Mouse (Mus musculus): ENCODE data around the gene Ost4. TPM values are rescaled to one million over a fixed set of nuclear protein-coding genes. Genes with fewer than 3 reads are reported as not detected.

The Ost4 gene
- total RNA-seq, 2 experiments from 2014 or later, result 142 to 150 TPM

DNA sequence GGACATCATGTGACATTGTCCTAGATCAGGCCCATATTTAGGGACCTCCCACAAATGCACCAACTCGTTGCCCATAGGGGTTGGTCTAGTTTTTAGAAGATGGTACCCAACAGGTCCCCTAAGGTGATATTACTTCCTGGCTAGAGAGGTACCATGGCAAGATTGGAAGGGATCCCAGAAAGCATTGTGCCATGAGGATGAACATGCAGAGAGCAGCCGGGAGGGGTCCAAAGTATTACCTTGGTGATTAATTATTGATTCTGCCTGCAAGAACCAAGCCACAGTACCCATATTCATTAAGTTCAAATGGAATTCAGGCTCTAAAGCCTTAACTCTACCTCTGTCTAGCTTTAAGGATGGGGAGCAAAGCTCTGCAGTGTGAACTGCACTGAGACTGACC is 18.5 kb upstream of the Ost4 start:
- DNase-seq (ENCODE audit: low spot score), result no peak
- intact Hi-C loops (cut with DNase I), result no loop called here

- intact Hi-C loops (cut with DNase I), result no loop called here
- no peak for DNase-seq (ENCODE audit: low spot score)
These were observed 17.6 kb upstream of the Ost4 start for GRCm38 (mm10) chr5:30925217-30925616.

DNA sequence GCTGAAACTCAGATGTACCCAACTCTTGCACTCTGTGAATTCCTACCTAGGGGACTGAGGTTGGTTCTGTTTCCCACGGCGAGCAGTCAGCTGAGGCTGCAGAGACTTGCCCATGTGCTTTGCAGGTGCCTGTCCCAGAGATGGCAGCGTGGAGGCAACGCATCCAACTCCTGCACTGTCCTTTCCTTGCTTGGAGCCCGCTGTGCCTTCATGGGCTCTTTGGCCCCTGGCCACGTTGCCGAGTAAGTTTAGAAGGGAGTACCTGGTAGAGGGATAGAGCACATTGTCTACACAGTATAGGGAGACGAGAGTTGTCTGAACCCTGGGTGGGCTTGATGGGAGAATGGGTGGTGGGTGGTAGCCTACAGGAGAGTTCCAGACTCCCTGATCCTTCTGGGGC is 17.0 kb upstream of the Ost4 start:
- intact Hi-C loops (cut with DNase I), result loop anchor here (5.0 kb wide), 1 partner anchor 112 kb away; the partner anchor contains the start of gene Mapre3
- no peak for DNase-seq (ENCODE audit: low spot score)

- no peak for DNase-seq (ENCODE audit: low spot score)
- intact Hi-C loops (cut with DNase I), result loop anchor here (5.0 kb wide), 1 partner anchor 111 kb away; the partner anchor contains the start of gene Mapre3
These were observed 15.5 kb upstream of the Ost4 start for GRCm38 (mm10) chr5:30923119-30923518.

GRCm38 (mm10) chr5:30922581-30923041 is 15.0 kb upstream of the Ost4 start:
- intact Hi-C loops (cut with DNase I), result loop anchor here (5.0 kb wide), 1 partner anchor 110 kb away; the partner anchor contains the start of gene Mapre3
- no peak for DNase-seq (ENCODE audit: low spot score)

- peak; percentile 74 for DNase-seq (ENCODE audit: low spot score)
- intact Hi-C loops (cut with DNase I), result loop anchor here (5.0 kb wide), 1 partner anchor 109 kb away; the partner anchor contains the start of gene Mapre3
These were observed 13.9 kb upstream of the Ost4 start, which contains the start of gene Khk for GRCm38 (mm10) chr5:30921256-30922033. Gene Khk, plus strand, starts transcription at chr5:30921431.

GRCm38 (mm10) chr5:30920621-30921020 is 13.0 kb upstream of the Ost4 start:
- no peak for DNase-seq (ENCODE audit: low spot score)
- intact Hi-C loops (cut with DNase I), result loop anchor here (5.0 kb wide), 1 partner anchor 108 kb away; the partner anchor contains the start of gene Mapre3

- DNase-seq (ENCODE audit: low spot score), result no peak
- intact Hi-C loops (cut with DNase I), result loop anchor here (5.0 kb wide), 1 partner anchor 108 kb away; the partner anchor contains the start of gene Mapre3
These were observed 12.4 kb upstream of the Ost4 start for GRCm38 (mm10) chr5:30919831-30920614.

DNA sequence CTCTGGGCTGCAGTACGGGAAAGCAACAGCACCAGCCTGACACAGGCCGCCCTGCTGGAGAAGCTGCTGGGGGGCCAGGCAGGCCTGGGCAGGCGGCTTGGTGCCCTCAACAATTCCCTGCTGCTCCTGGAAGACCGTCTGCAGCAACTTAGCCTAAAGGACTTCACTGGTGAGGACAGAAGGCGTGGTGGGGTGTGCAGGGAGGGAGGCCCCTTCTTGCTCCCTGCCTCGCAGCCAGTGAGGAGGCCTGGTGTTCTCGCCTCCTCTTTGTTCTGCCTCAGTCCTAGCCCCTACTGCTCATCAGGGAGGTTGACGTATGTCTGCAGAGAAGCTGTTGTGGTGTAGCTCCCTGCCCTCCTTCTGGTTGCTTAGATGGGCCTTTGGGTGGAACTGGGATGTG is 11.1 kb upstream of the Ost4 start:
- intact Hi-C loops (cut with DNase I), result no loop called here
- no peak for DNase-seq (ENCODE audit: low spot score)

- no peak for DNase-seq (ENCODE audit: low spot score)
- intact Hi-C loops (cut with DNase I), result no loop called here
These were observed 10.5 kb upstream of the Ost4 start for GRCm38 (mm10) chr5:30917891-30918670.

DNA sequence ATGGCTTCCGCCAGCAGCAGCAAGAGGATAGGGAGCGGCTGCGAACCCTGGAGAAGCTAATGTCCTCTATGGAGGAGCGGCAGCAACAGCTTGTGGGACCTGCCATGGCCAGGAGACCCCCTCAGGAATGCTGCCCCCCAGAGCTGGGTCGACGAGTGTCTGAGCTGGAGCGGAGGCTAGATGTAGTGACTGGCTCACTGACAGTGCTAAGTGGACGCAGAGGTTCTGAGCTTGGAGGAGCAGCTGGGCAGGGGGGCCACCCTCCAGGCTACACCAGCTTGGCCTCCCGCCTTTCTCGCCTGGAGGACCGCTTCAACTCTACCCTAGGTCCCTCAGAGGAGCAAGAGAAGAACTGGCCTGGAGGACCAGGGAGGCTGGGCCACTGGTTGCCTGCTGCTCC is 9.8 kb upstream of the Ost4 start:
- no peak for DNase-seq (ENCODE audit: low spot score)
- intact Hi-C loops (cut with DNase I), result no loop called here

DNA sequence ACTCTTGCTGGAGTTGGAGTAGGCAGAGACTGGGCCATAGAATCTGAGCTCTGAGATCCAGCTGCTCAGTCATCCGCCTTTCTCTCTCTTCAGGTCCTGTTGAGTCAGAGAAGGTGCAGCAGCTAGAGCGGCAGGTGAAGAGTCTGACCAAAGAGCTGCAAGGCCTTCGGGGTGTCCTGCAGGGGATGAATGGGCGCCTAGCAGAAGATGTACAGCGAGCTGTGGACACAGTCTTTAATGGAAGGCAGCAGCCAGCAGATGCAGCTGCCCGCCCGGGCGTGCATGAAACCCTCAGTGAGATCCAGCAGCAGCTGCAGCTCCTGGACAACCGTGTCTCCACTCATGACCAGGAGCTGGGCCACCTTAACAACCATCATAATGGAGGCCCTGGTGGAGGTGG is 9.3 kb upstream of the Ost4 start:
- intact Hi-C loops (cut with DNase I), result loop anchor here (1.0 kb wide), 1 partner anchor 32 kb away; no protein-coding TSS in a partner anchor
- no peak for DNase-seq (ENCODE audit: low spot score)

DNA sequence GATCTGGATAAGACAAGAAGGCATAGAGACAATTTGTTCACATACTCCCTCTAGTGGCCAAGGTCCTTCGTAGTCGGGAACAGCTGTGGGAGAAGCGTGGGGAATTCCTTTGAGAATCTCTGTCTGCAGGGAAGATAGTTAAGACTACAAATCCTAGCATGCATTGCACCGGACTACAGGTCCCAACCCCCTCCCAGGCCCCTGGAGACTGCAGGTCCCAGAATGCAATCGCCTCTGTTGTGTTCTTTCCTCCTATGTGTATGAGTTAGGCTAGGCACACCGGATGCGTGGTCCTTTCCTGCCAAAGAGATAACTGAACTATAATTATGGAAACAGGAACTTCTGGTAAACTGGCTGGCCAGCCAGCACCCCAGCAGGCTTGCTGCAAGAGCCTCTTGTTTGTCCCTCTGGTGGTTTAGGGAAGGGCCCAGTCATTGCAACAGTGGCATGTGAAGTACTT is 8.4 kb upstream of the Ost4 start:
- peak; percentile 92 for DNase-seq (ENCODE audit: low spot score)
- intact Hi-C loops (cut with DNase I), result loop anchor here (1.0 kb wide), 1 partner anchor 31 kb away; no protein-coding TSS in a partner anchor

GRCm38 (mm10) chr5:30915456-30915855 is 7.9 kb upstream of the Ost4 start:
- DNase-seq (ENCODE audit: low spot score), result no peak
- intact Hi-C loops (cut with DNase I), result no loop called here

DNA sequence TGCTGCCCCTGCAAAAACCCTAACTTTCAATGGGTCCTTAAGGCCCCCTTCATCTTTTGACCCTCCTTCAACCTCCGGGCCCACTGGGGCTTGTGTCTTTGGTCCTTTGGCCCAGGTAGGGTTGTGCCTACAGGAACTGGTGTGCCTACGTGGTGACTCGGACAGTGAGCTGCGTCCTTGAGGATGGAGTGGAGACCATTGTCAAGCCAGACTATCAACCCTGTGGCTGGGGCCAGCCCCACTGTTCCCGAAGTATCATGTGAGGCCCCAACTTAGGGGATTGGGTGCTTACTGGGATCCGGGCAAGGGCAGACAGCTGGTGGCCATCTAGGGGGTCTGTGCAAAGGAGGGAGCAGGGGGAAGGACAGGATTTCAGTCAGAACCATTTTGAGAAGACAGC is 7.3 kb upstream of the Ost4 start:
- intact Hi-C loops (cut with DNase I), result no loop called here
- no peak for DNase-seq (ENCODE audit: low spot score)

GRCm38 (mm10) chr5:30914101-30914635 is 6.6 kb upstream of the Ost4 start:
- intact Hi-C loops (cut with DNase I), result no loop called here
- DNase-seq (ENCODE audit: low spot score), result no peak

DNA sequence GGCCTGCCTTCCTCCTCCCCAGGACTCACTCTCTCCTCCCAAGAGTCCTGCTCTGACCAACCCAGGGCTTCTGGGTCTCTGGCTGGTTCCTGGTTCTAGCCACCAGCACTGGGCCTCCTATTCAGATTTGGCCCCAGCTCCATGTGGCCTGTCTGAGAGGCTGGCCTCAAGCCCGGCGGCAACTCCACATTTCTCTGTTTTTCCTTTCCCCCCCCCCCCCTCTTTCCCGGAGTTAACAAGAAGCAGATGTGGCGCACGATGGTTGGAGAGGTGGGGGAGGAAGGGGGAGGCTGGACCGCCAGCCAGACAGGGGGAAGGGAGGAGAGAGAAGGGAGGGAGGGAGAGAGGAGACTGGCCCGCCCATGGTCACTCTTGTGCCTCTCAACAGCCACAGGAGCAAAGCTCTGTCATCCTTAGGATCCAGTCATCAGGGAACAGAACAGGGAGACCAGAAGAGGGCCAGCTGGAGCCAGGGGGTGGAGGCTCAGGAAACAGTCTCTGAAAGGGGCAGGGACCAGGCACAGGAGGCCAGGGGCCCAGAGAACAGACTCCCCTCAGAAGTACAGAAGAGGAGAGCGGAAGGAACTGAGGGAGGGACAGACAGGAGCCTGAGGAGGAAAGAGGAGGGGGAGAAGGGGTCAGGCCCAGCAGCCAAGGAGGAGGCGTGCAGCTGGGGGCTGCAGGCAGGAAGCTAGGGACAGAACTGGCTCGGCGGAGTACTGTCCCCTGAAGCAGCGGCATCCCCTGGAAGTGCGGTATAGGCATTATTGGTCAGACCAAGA is 5.7 kb upstream of the Ost4 start, which contains the start of gene Emilin1:
Gene Emilin1 (plus strand): TSS at position 343 of the 782 bp plus-strand sequence.
- DNase-seq (ENCODE audit: low spot score), result peak; percentile 76
- intact Hi-C loops (cut with DNase I), result loop anchor here (2.0 kb wide), 1 partner anchor 44 kb away; the partner anchor contains the start of gene Tmem214

GRCm38 (mm10) chr5:30912156-30912555 is 4.6 kb upstream of the Ost4 start:
- intact Hi-C loops (cut with DNase I), result loop anchor here (2.0 kb wide), 1 partner anchor 43 kb away; the partner anchor contains the start of gene Tmem214
- DNase-seq (ENCODE audit: low spot score), result no peak

All from heart, postnatal 25 days (tissue).